Mouse (Mus musculus) kidney, postnatal 0 days (tissue): ENCODE results near the gene Gm11034. TPM values are rescaled to one million over a fixed set of nuclear protein-coding genes. Genes with fewer than 3 reads are reported as not detected.

Experiments used
- ATAC-seq: fragments of 200-750 bp; cut with Nextera tagmentation; replicated peaks from 2 replicates; pipeline ENCODE4 v1.8.0; 2017; ENCODE audit warnings: low read depth, moderate number of reproducible peaks, moderate TSS enrichment, moderate library complexity; ENCODE audit not compliant: low FRiP score
- DNase-seq: peaks from one replicate; pipeline ENCODE4 v3.0.0-alpha.2; 2016; ENCODE audit warnings: low spot score
- H3K27ac ChIP-seq: fragments of 300-500 bp; sonication (generic); 2 replicates; pipeline ENCODE4 v1.5.1; 2014; ENCODE audit warnings: mild to moderate bottlenecking
- H3K27me3 ChIP-seq: fragments of 300-500 bp; sonication (generic); 2 replicates; pipeline ENCODE4 v1.6.1; 2014; ENCODE audit warnings: low read length, mixed read lengths; ENCODE audit not compliant: insufficient read depth
- H3K36me3 ChIP-seq: fragments of 300-500 bp; sonication (generic); 2 replicates; pipeline ENCODE4 v1.6.1; 2014; ENCODE audit warnings: low read length, mixed read lengths; ENCODE audit not compliant: insufficient read depth
- H3K4me1 ChIP-seq: fragments of 300-500 bp; sonication (generic); replicated peaks from 2 replicates; pipeline ENCODE4 v1.6.1; 2014; ENCODE audit warnings: antibody characterized with exemption, low read length, mixed read lengths; ENCODE audit not compliant: insufficient read depth
- H3K4me2 ChIP-seq: fragments of 300-500 bp; sonication (generic); 2 replicates; pipeline ENCODE4 v1.6.1; 2014; ENCODE audit warnings: mild to moderate bottlenecking, low read length, moderate library complexity, mixed read lengths
- H3K4me3 ChIP-seq: fragments of 300-500 bp; sonication (generic); replicated peaks from 2 replicates; pipeline ENCODE4 v1.5.1; 2014; ENCODE audit warnings: low read depth, low read length
- H3K9ac ChIP-seq: fragments of 300-500 bp; sonication (generic); 2 replicates; pipeline ENCODE4 v1.6.1; 2014; ENCODE audit warnings: low read depth, low read length
- H3K9me3 ChIP-seq: fragments of 300-500 bp; sonication (generic); replicated peaks from 2 replicates; pipeline ENCODE4 v1.6.1; 2016; ENCODE audit warnings: low read length, inconsistent platforms, mixed read lengths
- CTCF ChIP-seq: IDR thresholded peaks from 2 replicates; pipeline ENCODE4 v1.5.1; 2016; ENCODE audit warnings: antibody characterized with exemption, low read depth, mild to moderate bottlenecking, moderate library complexity
- WGBS: fragments of 180-500 bp; shearing (Covaris S2); extraction: QIAGEN DNeasy Blood & Tissue Kit; methylation state at CpG from one replicate; pipeline ENCODE4 v1.1.7; 2014; 5-methylcytosine and 5-hydroxymethylcytosine counted together
- polyA plus RNA-seq: library from polyadenylated mRNA; unstranded; fragments of >200 nt; fragmentation: Nextera tagmentation; extraction: Ambion mirVana; gene quantifications from 2 replicates; pipeline ENCODE4 v1.2.1, GENCODE M21; 2015

The Gm11034 gene
- polyA plus RNA-seq, 1 experiment from 2014 or later: not detected

DNA sequence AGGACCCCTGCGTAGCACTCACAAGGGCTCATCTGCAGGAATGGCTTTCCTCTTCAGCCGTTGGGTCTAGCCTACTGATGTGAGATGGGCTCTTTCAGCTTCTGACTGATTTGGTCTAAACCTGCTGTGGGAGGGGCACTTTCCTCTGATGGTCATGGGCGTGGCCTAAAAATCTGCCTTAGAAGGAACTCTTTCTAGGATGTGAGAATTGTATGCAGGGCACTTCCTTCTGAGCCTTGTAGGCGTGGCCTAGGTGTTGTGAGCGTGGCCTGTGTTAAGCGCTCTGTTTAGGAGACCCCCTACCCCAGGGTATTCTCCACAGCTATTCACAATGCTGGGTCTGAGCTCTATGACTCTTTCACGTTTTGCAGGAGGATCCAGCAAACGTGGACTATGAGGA lies 15.4 kb downstream of the Gm11034 start:
- H3K27me3 ChIP-seq: no peaks in the 10 kb centered on the region
- DNase-seq (no peak), ATAC-seq (no peak)
- TF ChIP-seq CTCF: no peak
- H3K4me3 ChIP-seq: no peak overlapping the region
- peaks cover 1% of the 10 kb centered on the region; the same call in 1 of the 2 replicates for H3K9me3 ChIP-seq
- no peaks in the 10 kb centered on the region for H3K36me3 ChIP-seq
- H3K27ac ChIP-seq: no peak overlapping the region
- H3K9ac ChIP-seq: no peak overlapping the region
- H3K4me2 ChIP-seq: no peak overlapping the region
- H3K4me1 ChIP-seq: no peaks in the 10 kb centered on the region
- 65% methylated on average over 8 of the region's 8 CpGs for WGBS

DNA sequence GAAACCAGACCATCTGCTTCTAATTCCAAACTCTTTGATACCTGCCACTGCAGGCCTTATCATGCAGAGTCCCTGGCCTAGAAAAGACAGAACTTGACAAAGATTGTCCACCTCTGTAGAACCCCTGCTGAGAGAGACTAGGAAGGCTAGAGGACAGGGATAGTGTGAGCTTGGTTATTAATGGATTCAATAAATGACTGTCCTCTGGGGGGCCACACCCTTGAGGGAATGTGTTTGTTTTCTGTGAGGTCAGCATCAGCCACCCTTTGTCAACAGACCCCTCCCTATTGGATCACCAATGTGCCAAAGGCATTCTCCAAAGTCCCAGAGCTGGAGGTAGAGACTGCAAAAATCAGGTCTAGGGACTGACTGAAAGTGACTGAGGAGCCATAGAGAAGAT lies 21.4 kb downstream of the Gm11034 start:
- TF ChIP-seq CTCF: no peak
- Histone ChIP-seq H3K36me3 (no peaks in the 10 kb centered on the region), H3K27ac (no peak overlapping the region), H3K27me3 (no peaks in the 10 kb centered on the region), H3K9ac (no peak overlapping the region), H3K4me3 (no peak overlapping the region), H3K4me1 (no peaks in the 10 kb centered on the region), H3K4me2 (no peak overlapping the region), H3K9me3 (no peaks in the 10 kb centered on the region)
- ATAC-seq (no peak), DNase-seq (no peak)

GRCm38 (mm10) chr8:72190215-72190539 lies 23.3 kb downstream of the Gm11034 start:
- H3K9me3 ChIP-seq: no peaks in the 10 kb centered on the region
- no peak overlapping the region for H3K4me3 ChIP-seq
- H3K4me1 ChIP-seq: no peaks in the 10 kb centered on the region
- H3K27ac ChIP-seq: no peak overlapping the region
- H3K9ac ChIP-seq: no peak overlapping the region
- no peaks in the 10 kb centered on the region for H3K36me3 ChIP-seq
- no peak for DNase-seq
- no peaks in the 10 kb centered on the region for H3K27me3 ChIP-seq
- no peak for TF ChIP-seq CTCF
- no peak for ATAC-seq
- WGBS: 89% methylated on average over 2 of the region's 2 CpGs
- no peak overlapping the region for H3K4me2 ChIP-seq

DNA sequence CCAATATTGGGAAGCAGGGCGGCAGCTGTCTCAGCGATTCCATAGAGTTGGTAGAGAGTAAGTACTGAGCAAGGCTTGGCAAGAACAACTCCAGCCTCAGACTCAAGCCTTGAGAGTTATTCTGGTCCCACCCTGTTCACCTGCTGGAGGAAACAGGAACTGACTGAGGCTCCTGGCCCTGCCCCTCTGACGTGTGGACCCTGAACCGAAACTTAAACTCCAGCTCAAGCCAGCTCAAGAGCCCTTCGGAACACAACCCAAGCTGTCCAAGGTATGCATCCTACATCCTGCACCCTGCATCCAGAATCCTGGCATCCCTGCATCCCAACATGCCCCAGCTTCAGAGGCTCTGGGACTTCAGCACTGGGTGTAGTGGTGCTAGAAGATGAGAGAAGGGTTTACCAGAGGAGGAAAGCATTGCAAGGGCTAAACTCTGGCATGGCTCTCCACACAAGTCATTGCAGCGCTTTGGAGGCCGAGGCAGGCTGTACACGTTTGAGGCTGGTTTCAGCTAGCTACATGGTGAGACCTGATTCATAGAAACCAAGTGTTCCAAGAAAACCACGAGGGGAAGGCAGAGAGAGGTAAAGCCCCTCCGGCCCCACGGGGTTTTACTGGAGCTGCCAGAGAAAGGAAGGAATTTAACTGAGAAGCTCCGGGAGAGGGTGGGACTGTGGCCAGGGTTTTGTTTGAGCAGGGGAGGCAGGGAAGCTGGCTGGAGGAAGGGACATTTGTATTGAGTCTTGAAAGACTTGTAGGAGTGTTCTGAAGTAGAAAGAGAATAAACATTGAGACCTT lies 23.8 kb downstream of the Gm11034 start, which contains the start of gene Hsh2d:
Gene Hsh2d, plus strand, starts transcription at position 222 of the 798 bp plus-strand sequence.
- Histone ChIP-seq H3K4me2 (no peak within 1 kb of the TSS), H3K9me3 (no peaks in the 10 kb centered on the region), H3K4me1 (no peaks in the 10 kb centered on the region), H3K36me3 (no peaks in the 10 kb centered on the region), H3K27ac (no peak within 1 kb of the TSS), H3K4me3 (no peak within 1 kb of the TSS), H3K27me3 (no peaks in the 10 kb centered on the region), H3K9ac (no peak within 1 kb of the TSS)
- DNase-seq (no peak), ATAC-seq (0 out of 2 replicates have a peak, but pooled peaks have one; percentile 43)
- 0 out of 2 replicates have a peak, but pooled peaks have one; percentile 5 for TF ChIP-seq CTCF
- WGBS: 64% methylated on average over 12 of the region's 12 CpGs

DNA sequence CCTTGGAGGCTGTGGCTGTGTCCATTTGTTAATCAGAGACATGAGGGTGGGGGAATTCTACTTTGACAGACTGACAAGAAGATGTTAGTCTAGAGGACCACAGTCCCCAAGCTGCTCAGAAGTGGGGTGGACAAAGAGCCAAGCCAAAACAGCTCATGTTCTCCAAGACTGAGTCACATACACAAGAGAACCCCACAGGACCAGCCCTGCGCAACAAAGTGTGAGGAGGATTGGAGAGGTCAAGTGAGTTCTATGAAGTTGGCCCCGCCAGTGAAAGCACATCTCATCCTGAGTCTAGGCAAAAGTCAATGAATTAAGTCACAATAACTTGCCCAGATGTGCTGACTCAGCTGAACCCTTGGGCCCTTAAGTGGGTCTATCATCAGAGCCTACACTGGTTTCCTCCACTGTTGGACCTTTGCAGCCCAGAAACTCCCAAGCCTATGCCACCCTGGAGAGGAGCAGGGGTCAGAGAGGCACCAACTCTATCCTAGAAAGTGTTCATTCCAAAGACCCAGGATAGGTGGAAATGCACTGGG lies 25.6 kb downstream of the Gm11034 start:
- no peak for DNase-seq
- TF ChIP-seq CTCF: no peak
- Histone ChIP-seq H3K9me3 (no peaks in the 10 kb centered on the region), H3K36me3 (no peaks in the 10 kb centered on the region), H3K4me1 (no peaks in the 10 kb centered on the region), H3K4me2 (no peak overlapping the region), H3K9ac (no peak overlapping the region), H3K4me3 (no peak overlapping the region), H3K27me3 (no peaks in the 10 kb centered on the region), H3K27ac (no peak overlapping the region)
- ATAC-seq: no peak
- 78% methylated on average over 2 of the region's 2 CpGs for WGBS

GRCm38 (mm10) chr8:72183554-72184202 lies 29.8 kb downstream of the Gm11034 start:
- Histone ChIP-seq H3K9ac (no peak overlapping the region), H3K36me3 (peaks cover 19% of the 10 kb centered on the region; the same call in 1 of the 2 replicates), H3K4me1 (no peaks in the 10 kb centered on the region), H3K4me2 (no peak overlapping the region), H3K9me3 (no peaks in the 10 kb centered on the region), H3K27ac (no peak overlapping the region), H3K4me3 (no peak overlapping the region), H3K27me3 (no peaks in the 10 kb centered on the region)
- WGBS: 85% methylated on average over 2 of the region's 2 CpGs
- no peak for ATAC-seq
- no peak for DNase-seq
- TF ChIP-seq CTCF: no peak
